Mouse (Mus musculus) erythroblast, embryonic 14.5 days (primary cell): Measurements from ENCODE around the gene Il21r.

Experiments used
- GATA1 ChIP-seq: IDR thresholded peaks from 2 replicates; pipeline ENCODE4 v1.6.1; 2012; ENCODE audit warnings: low read length, inconsistent platforms, mixed read lengths
- TAL1 ChIP-seq: IDR thresholded peaks from 3 replicates; pipeline ENCODE4 v1.6.1; 2012; ENCODE audit warnings: low read length, inconsistent platforms, mixed read lengths

- TF ChIP-seq GATA1, result no peak
- TF ChIP-seq TAL1, result no peak
Observed at GRCm38 (mm10) chr7:125622741-125623685, 19.8 kb downstream of the Il21r start.
